Mouse (Mus musculus) left cerebral cortex, postnatal 10 days (tissue): ENCODE data around the gene Gxylt2. TPM values are rescaled to one million over a fixed set of nuclear protein-coding genes. Genes with fewer than 3 reads are reported as not detected.

Source experiments
- DNase-seq, 2 experiments: peaks; one replicate each; pipeline ENCODE4 v3.0.0; 2021 to 2022; ENCODE audit warnings: low spot score in 2 of 2, mixed read lengths in 1 of 2; ENCODE audit errors: extremely low spot score in 1 of 2
- intact Hi-C: fragments of 180-260 bp; cut with DNase I; formaldehyde crosslinking; loops from one replicate; pipeline ENCODE4 v1.15.1; 2025
- total RNA-seq, 2 experiments: library from RNA; stranded (reverse); gene quantifications; 2 replicates each; pipeline ENCODE4 v1.2.3; 2021

Gene Gxylt2
- total RNA-seq, 2 experiments from 2014 or later = 1.5 to 2.4 TPM

DNA sequence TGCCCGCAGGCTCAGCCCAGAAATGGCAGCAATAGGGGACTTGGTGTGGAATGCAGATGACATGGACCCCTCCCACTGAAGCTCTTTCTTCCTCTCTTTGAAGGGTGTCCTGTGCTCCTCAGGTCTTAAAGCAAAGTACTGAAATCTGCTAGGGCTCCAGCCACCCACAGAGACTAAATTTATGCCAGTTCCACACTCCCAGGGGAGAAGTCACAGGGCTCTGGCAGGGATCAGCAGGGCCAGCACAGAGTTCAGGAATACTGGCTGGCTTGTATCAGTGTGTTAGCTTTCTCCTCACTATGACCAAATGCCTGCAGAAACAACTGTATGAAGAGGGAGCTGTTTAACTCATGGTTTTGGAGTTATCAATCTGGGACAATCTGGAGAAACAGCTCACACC is 84.6 kb downstream of the Gxylt2 start:
- intact Hi-C loops = no loop called here
- no peak for DNase-seq

DNA sequence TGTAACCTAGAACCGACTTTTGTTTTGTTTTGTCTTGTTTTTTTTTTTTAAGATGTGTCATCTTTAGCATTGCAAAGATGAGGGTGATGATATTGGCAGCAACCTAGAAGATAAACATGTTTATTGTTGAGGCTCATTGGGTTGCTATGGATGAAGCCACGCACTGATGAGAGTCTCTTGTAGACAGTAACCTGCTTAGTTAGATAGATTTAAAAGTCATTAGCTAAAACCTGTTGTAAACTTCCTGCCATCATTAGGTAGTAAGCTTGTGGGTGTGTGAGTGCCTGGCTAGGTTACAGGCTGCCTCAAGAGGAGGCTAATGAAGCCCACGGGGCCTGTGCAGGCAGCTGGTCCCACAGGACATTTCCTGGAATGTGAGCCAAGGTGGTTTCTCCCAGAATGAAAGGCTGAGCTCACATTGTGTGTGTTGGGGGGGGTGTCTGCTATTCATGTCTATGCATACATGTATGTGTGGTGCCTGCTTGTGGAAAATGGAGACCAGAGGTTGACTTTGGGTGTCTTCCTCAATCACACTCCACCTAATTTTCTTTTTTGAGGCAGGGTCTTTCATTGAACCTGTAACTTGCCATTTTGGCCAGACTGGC is 87.6 kb downstream of the Gxylt2 start:
- DNase-seq = no peak
- intact Hi-C loops = no loop called here

DNA sequence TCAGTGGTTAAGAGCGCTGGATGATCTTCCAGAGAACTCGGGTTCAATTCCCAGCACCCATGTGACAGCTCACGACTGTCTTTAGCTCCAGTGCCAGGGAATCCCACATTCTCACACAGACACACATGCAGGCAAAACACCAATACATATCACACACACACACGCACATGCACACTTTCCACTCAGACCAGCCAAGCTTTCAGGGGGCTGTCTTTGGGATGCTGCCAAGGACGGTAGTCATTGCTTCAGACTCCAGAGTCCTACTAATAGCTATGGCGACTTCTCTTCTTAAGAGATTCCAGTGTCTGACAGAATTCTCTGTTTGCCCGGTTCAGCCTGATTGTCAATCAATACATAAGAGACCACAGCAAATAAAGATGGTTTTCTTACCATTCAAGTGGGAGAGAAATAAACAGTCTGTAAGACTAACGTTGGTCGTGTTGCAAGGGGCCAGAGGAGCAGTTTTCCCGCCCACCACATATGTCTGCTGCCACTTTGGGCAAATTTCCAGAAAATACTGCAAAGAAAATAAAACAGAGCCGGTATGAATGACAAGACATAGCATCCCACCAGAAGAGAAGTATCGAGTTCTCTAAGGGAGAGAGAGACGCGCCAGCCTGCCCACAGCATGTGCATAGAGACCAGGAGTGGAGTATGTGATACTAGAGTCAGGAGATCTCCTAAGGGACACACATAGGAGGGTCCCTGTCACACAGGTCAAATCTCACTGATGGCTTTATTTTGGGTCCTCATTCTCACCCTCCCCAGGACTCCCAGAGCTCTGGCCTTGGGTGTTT is 88.6 kb downstream of the Gxylt2 start:
- no peak for DNase-seq
- intact Hi-C loops = no loop called here

DNA sequence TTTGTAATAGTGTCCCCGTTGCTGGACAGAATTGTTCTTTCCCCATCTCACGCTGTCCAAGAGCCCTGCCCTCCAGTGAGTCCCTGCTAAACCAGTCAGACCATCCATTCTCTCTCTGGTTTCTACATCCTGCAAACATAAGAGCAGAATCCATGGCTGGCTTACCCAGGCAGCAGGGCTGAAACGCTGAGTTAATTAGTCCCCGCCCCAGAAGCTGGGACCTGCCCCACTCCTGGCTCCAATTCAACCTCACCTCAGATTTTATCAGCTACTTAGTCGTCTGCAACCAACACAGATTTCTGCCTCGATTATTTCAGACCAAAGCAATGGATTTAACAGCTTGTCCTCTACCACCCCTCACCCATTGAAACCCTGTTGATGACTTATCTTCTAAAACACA is 91.3 kb downstream of the Gxylt2 start:
- intact Hi-C loops = no loop called here
- no peak for DNase-seq

DNA sequence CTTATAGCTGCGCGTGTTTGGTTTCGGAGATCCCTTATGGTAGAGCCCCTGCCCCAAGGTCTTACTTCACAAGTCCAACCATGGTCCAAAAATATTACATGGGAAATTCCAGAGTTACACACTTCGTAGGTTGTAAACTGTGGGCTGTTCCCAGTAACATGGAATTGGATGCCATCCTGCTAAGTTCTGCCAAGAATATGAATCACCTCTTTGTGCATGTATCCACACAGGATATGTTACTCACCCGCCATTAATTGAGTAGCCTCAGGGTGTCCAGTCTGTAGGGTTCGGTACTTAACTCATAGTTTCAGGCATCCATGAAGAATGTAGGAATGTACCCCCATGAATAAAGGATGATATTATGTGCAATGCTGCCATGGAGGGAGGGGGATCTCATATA is 94.8 kb downstream of the Gxylt2 start:
- no peak for DNase-seq
- intact Hi-C loops = no loop called here

DNA sequence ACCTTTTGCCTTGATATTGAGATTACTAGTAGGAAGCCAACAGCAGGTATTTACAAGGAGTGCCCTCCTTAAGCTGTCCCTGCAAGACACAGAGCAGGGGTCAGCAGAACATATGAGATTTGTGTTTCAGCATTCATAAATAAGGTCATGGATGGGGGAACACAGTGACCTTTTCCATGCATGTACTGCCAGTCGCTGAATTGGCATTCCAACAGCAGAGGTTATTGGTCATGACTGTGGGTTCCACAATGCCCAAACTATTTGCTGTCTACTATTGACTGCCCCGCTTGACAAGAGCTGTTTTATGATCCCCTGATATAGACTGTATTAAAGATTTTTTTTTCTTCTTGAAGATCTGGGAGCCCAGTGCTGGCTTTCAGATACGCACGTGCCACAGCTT is 95.2 kb downstream of the Gxylt2 start:
- intact Hi-C loops = no loop called here

DNA sequence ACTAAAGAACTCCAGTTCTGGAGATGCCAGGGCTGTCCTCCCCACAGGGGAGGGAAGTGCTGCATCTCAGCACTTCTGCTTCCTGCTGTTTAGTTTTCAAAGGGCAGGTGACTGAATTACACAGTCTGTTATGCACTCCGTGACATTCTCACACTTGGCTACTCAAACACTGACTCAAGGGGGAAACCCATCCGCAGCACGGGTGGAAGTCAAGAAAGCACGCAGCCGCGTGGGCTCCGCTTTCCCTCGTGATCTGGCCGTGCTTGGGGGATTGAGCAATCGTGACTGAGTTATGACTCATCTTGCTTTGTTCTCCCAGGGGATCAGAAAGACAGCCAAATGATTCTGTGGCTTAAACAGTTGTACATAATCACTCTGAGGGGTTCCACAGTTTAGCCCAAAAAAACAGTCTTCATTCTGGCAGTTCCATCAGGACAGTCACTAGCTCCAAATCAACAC is 96.0 kb downstream of the Gxylt2 start:
- intact Hi-C loops = no loop called here
- DNase-seq = peak in 1 of 2 experiments; percentile 43

More for the DNA sequence above, 95.2 kb downstream of the Gxylt2 start:
- no peak for DNase-seq

DNA sequence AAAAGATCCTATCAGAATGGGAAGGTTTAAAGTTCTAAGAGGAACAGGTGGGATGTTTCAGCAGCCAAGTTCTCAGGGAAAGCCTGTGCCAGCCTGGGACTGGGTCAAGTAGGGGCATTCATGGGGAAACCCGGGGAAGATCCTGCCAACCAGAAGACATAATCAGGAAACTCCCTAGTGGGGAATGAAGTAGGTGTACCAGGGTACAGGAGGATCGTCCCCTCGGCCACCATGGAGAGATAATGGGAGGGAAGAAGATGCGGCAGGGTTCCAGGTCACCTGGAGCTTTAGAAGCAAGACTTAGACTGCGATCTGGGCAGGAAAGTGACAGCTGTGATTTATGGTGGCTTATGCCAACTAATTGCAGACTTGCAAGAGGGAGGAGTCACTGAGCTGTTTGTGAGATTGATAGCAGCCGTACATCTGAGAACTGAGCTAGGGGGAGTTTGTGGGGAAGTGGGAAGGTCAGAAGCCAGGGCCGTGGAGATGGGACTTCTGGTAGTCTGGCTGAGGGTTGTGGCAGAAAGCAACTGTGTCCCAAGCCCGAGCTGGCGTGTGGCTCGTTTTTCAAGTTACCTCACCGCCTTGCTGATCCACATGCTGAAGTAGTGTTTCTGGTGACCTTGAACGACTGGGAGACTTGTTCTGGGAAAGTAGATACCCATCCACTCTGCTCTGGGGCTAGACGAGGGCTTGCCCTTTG is 98.0 kb downstream of the Gxylt2 start:
- DNase-seq = no peak
- intact Hi-C loops = no loop called here

DNA sequence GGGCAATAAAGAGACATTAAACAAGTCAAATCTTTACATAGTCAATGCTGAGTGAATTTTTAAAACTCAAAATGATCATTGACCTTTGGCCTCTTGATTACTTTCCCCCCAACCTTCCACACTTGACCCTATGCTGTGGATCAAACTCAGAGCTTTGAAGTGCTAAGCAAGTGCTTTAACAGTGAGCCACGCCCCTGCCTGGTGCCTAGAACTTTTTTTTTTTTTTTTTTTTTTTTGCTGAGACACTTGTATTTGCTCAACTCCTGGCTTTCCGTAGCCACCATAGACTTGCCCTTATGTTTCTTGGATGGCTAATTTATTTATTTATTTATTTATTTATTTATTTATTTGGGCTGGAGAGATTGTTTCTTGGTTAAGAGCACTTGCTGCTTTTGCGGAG is 98.7 kb downstream of the Gxylt2 start:
- no peak for DNase-seq
- intact Hi-C loops = no loop called here

DNA sequence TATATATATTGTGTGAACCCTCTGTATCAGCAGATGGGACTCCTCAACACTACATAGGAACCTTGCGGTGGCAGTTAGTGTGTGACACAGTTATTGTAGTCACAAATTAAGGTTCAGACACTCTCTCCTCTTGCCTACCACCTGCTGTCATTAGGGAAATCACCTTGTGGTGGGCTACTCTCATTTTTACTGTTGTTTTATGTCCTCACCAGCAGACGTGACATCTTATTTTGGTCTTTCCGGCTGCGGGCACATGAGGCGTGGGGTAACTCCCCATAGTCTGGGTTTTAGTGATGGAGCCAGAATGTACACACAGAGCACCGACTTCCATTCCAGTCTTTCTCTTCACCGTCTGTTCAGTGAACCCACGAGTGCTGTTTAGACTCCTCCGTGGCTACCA is 102.7 kb downstream of the Gxylt2 start:
- DNase-seq = no peak

DNA sequence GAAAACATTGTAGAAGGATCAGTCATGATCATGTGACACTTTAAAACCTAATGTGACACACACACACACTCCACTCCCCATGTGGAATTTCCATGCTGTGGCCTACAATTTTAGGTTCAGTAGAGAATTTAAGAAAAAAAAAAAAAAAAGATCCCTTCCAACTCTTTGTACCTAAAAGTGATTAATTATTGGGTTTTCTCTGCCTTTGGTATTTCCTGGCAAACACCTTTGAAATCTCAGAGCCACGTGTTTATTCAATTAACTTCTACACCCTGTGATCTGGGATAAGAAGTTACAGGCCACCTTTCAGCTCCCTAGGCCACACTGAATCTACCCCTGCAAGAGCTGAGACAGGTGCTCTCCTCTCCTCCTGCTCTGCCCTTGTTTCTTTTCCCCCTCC is 103.2 kb downstream of the Gxylt2 start:
- DNase-seq = no peak
- intact Hi-C loops = no loop called here

More for the DNA sequence above, 102.7 kb downstream of the Gxylt2 start:
- intact Hi-C loops = no loop called here

DNA sequence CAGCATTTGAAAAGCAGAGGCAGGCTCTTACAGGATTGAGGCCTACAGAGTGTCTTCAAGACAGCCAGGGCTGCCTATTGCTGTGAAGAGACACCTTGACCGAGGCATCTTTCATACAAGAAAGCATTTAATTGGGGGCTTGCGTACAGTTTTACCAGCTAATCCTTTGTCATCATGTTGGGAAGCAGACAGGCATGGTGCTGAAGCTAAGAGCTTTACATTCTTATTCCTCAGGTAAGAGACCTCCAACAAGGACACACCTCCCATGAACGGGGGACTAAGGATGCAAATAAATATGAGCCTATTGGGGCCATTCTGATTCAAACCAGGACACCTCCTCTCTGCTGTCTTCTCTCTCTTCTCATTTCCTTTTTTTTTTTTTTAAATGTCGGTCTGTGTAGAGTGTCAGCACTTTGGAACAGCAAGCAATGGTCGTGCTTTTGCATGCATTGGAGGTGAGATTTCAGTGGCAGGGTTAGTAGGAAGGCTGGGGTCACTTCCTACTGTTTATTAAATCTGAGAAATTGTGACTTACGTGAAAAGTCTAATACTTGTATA is 103.8 kb downstream of the Gxylt2 start:
- intact Hi-C loops = no loop called here
- no peak for DNase-seq

DNA sequence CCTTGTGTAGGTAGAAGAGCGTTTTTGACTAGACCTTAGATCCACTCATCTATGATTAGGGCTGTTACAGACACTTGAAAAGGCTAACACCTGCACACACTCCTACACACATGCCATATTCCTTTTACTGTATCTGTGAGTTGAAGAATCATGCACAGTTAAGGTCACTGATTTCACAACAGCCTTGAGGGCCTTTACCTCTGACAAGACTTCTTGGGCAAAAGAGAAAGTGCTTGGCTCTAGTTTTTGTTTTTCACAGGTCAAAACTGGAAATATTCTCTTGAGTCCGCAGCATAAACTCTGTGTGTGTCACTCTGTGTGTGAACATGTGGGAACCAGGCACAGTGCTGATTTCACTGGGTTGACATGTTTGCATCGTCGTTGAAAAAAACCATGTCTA is 105.6 kb downstream of the Gxylt2 start:
- DNase-seq = no peak
- intact Hi-C loops = no loop called here

DNA sequence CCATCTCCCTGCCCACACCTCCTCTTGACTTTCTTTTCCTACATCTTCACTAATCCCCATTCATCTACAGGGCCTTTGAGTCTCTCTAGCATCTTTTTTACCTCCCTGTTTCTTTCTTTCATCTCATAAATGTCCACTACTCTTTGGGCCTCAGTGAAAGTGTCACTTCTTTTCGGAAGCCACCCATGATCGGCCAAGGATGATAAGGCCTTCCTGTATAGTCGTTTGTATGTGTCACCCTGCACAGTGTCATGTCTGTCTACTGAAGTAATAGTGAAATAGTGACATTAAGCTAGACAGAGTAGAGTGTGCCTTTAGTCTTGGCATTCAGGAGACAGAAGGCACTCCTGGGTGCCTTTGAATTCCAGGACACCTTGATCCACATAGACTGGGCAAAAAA is 107.2 kb downstream of the Gxylt2 start:
- no peak for DNase-seq
- intact Hi-C loops = no loop called here

DNA sequence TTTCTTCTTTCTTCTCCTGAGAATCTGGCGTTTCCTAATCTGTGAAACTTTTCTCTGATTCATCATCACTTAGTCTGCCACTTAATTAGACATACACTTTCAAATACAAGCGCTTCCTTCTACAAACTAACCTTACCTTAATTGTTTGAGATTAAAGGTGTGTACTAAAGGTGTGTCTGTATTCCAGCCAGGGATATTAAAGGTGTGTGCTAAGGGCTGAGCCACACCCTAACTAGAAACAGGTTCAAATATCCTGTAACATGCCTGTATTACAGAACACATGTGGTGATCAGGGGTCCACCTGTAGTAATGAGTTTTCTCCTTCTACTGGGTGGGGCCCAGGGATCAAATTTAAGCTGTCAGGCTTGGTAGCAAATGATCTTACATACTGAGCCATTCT is 116.8 kb downstream of the Gxylt2 start:
- intact Hi-C loops = no loop called here
- DNase-seq = no peak

DNA sequence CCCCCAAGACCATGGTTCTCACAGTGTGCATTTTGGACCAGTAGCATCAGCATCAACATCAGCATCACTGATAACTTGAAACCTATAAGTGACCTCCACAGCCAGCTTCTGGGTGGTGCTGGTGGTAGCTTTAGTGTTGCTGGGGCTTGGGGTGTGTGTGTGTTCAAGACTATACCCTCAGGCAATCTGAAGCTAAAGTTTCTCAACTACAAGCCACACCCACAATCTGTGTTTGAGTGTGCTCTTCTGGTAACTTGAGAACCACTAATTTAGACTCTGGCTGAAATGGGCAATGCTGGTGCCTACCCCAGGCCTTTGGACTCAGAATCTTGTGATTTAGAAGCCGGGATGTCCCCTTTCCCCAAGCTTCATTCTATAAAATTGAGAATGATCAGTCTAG is 118.8 kb downstream of the Gxylt2 start:
- DNase-seq = no peak
- intact Hi-C loops = no loop called here

DNA sequence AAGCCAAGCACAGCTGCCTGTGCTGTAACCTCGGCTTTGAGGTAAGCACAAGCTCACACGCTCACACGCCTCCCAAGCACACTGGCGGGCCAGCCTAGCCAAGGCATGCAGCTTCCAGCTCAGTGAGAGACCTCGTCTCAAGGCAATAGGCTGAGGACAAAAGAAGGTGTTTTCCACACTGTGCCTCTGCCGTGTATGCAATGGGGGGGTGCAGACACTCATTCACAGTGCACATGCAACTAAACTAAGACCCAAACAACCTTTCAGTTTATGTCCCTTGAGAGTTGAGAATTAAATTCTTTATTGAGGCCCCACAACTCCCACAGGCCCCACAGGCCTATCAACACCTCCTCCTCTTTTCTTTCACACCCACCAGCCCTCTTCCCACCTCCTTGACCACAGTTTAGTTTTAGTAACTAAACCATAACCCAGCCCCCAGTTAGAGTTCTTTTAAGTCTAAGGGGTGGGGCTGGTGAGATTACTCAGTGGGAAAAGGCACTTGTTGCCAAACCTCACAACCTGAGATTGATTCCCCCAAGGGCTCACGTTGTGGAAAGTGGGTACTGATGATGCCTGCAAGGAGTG is 119.9 kb downstream of the Gxylt2 start:
- no peak for DNase-seq
- intact Hi-C loops = no loop called here

DNA sequence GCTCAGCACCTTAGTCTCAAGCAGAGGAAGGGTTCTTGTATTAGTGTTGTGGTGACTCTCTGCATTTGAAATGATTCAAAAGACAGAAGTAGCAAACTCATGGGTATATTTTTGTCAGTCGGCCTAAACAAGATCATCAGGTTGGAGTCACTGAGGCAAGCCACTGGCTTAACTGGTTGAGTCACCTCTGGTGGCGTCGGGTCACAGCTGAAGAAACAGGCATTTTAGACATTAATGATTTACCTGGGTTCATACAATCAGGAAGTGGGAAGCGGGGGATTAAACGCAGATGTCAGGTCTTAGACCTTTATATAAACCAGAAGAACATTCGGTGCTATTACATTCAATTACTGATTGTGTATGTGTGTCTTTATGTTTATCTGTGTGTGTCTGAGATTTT is 121.5 kb downstream of the Gxylt2 start:
- intact Hi-C loops = no loop called here
- DNase-seq = no peak

DNA sequence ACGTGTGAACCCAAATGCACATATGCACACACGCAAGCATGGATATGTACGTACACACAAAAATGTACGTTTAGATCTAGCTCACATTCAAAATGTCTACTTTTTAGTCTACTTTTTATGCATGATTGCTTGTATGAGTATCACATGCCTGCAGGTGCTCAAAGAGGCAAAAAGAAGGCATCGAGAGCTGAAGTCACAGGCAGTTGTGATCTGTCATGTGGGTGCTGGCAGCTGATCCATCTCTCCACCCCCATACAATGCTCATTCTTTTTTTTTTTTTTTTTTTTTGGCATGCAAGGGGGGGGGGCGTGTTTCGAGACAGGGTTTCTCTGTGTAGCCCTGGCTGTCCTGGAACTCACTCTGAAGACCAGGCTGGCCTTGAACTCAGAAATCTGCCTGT is 124.0 kb downstream of the Gxylt2 start:
- DNase-seq = no peak
- intact Hi-C loops = no loop called here
